Comparison of ENCODE assay signal across 11 mouse cellular contexts in genomic region chr11:112197620-112198268, GRCm38 (mm10).
DNase-seq lines count a peak whose midpoint lies in the region; ATAC-seq lines count a peak whose summit lies in the region.
"Had no signal": no experiment of that assay in that cellular context is flagged by ENCODE, and none has a peak within 500 bp of the region (broad histone marks: within the 10 kb centered on the region; RNA-seq: fewer than 3 reads in every experiment).

No protein-coding gene starts in this region.

- H3K4me3 ChIP-seq in embryonic facial prominence, embryonic 10.5 days, result peak overlapping the region; percentile 30
- H3K4me3 ChIP-seq in hindbrain, embryonic 13.5 days, result no peak overlapping the region
- no peak overlapping the region for H3K4me3 ChIP-seq in neural tube, embryonic 12.5 days
- no peak overlapping the region for H3K4me3 ChIP-seq in intestine, embryonic 16.5 days (ENCODE audit: low read length)
- H3K4me3 ChIP-seq: limb, embryonic 13.5 days had no signal

- no peaks in the 10 kb centered on the region for H3K36me3 ChIP-seq in embryonic facial prominence, embryonic 10.5 days (replicated peaks)
- H3K36me3 ChIP-seq in hindbrain, embryonic 13.5 days, result no peaks in the 10 kb centered on the region
- H3K36me3 ChIP-seq in neural tube, embryonic 12.5 days, result no peaks in the 10 kb centered on the region
- H3K36me3 ChIP-seq in intestine, embryonic 16.5 days (ENCODE audit: control insufficient read depth, insufficient read depth, low read length), result no peaks in the 10 kb centered on the region
- H3K36me3 ChIP-seq: limb, embryonic 13.5 days had no signal

- peak overlapping the region; percentile 36 for H3K4me2 ChIP-seq in hindbrain, embryonic 13.5 days
- peak overlapping the region; percentile 40 for H3K4me2 ChIP-seq in neural tube, embryonic 12.5 days (replicated peaks)
- H3K4me2 ChIP-seq in intestine, embryonic 16.5 days (ENCODE audit: low read depth, low read length), result no peak overlapping the region
- H3K4me2 ChIP-seq: limb, embryonic 13.5 days had no signal

- peak; percentile 49; the same call in 1 of the 2 replicates for ATAC-seq in hindbrain, embryonic 13.5 days (ENCODE audit: low FRiP score)
- ATAC-seq in neural tube, embryonic 12.5 days (ENCODE audit: low FRiP score, low read depth), result peak; percentile 90
- no peak for ATAC-seq in intestine, embryonic 16.5 days

- H3K9ac ChIP-seq in hindbrain, embryonic 13.5 days, result no peak overlapping the region
- H3K9ac ChIP-seq in neural tube, embryonic 12.5 days, result no peak overlapping the region
- H3K9ac ChIP-seq in intestine, embryonic 16.5 days (ENCODE audit: low read depth, low read length), result no peak overlapping the region
- H3K9ac ChIP-seq: limb, embryonic 13.5 days had no signal

- no peaks in the 10 kb centered on the region for H3K9me3 ChIP-seq in embryonic facial prominence, embryonic 10.5 days
- H3K9me3 ChIP-seq in hindbrain, embryonic 13.5 days, result no peaks in the 10 kb centered on the region
- H3K9me3 ChIP-seq in neural tube, embryonic 12.5 days, result no peaks in the 10 kb centered on the region
- H3K9me3 ChIP-seq in intestine, embryonic 16.5 days (ENCODE audit: control insufficient read depth, low read length), result no peaks in the 10 kb centered on the region
- H3K9me3 ChIP-seq: limb, embryonic 13.5 days had no signal

- no peak overlapping the region for H3K27ac ChIP-seq in embryonic facial prominence, embryonic 10.5 days (replicated peaks)
- no peak overlapping the region for H3K27ac ChIP-seq in hindbrain, embryonic 13.5 days
- no peak overlapping the region for H3K27ac ChIP-seq in neural tube, embryonic 12.5 days
- H3K27ac ChIP-seq in intestine, embryonic 16.5 days (ENCODE audit: low read length), result no peak overlapping the region
- H3K27ac ChIP-seq: limb, embryonic 13.5 days had no signal

- peaks cover 34% of the 10 kb centered on the region for H3K27me3 ChIP-seq in embryonic facial prominence, embryonic 10.5 days (replicated peaks; ENCODE audit: low read depth, poor library complexity, severe bottlenecking)
- H3K27me3 ChIP-seq in hindbrain, embryonic 13.5 days, result 0 out of 2 replicates have a peak, but pooled peaks cover 4% of the 10 kb centered on the region
- H3K27me3 ChIP-seq in neural tube, embryonic 12.5 days (replicated peaks), result no peaks in the 10 kb centered on the region
- no peaks in the 10 kb centered on the region; the same call in 1 of the 2 replicates for H3K27me3 ChIP-seq in intestine, embryonic 16.5 days (replicated peaks; ENCODE audit: control insufficient read depth, insufficient read depth, low read length)

- peak; percentile 7 to 33 for DNase-seq in cerebellum, postnatal 14 days
- DNase-seq in cerebellum, postnatal 36 days, result no peak
- peak; percentile 24 for DNase-seq in embryonic facial prominence, embryonic 10.5 days (ENCODE audit: low spot score)
- DNase-seq in adrenal gland, adult 8-10 months, result no peak
- no peak for DNase-seq in right cerebral cortex, adult 2 months (ENCODE audit: low spot score in 2 of 2)
- DNase-seq: lung, postnatal 14 days; thymus, postnatal 25 days had no signal

- peaks cover 11% of the 10 kb centered on the region for H3K4me1 ChIP-seq in embryonic facial prominence, embryonic 10.5 days
- H3K4me1 ChIP-seq in hindbrain, embryonic 13.5 days (replicated peaks), result peaks cover 8% of the 10 kb centered on the region
- no peaks in the 10 kb centered on the region for H3K4me1 ChIP-seq in neural tube, embryonic 12.5 days
- H3K4me1 ChIP-seq in intestine, embryonic 16.5 days (ENCODE audit: control insufficient read depth, insufficient read depth, low read length), result no peaks in the 10 kb centered on the region

- WGBS in embryonic facial prominence, embryonic 10.5 days, result 9% methylated on average over 18 of the region's 18 CpGs
- 7% methylated on average over 18 of the region's 18 CpGs for WGBS in hindbrain, embryonic 13.5 days
- 5% methylated on average over 18 of the region's 18 CpGs for WGBS in neural tube, embryonic 12.5 days
- WGBS in intestine, embryonic 16.5 days, result 24% methylated on average over 18 of the region's 18 CpGs

Comparison
In these comparisons a context has a peak if more than half of its experiments do, and no peak if none do; other contexts are left out.
1. DNase-seq: peak in cerebellum, postnatal 14 days (2 of 2) and embryonic facial prominence, embryonic 10.5 days (single experiment); none in cerebellum, postnatal 36 days (0 of 2), adrenal gland, adult 8-10 months (single experiment) and right cerebral cortex, adult 2 months (0 of 2).